Mouse (Mus musculus): Measurements from ENCODE around the gene Ano10.
A peak's percentile ranks its signal among the peaks of the same experiment; 100 is the strongest.
"Not testable (repeated sequence)": the region's sequence is repeated elsewhere in the genome, so short reads cannot be mapped to it uniquely, and the experiment has no call there.

The Ano10 gene

DNA sequence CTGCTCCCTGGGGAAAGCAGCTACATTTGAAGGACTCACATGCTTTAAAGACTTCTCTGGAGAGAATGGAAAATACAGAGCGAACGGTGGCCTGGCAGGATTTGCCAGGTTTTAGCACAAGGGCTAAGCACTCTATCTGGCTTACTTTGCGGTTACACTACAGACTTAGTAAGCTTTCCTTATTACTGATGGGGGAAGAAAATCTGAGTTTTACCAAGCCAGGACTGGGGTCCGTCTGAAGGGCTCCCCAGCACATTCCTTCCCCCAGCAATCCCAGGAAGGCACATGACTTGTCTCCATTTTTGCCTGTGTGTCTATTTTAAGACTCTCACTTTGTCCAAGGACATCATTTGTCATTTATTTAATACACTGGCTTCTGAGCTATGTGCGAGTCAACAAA, 97.2 kb downstream of the Ano10 start:
- DNase-seq (ENCODE audit: low spot score) = no peak

DNA sequence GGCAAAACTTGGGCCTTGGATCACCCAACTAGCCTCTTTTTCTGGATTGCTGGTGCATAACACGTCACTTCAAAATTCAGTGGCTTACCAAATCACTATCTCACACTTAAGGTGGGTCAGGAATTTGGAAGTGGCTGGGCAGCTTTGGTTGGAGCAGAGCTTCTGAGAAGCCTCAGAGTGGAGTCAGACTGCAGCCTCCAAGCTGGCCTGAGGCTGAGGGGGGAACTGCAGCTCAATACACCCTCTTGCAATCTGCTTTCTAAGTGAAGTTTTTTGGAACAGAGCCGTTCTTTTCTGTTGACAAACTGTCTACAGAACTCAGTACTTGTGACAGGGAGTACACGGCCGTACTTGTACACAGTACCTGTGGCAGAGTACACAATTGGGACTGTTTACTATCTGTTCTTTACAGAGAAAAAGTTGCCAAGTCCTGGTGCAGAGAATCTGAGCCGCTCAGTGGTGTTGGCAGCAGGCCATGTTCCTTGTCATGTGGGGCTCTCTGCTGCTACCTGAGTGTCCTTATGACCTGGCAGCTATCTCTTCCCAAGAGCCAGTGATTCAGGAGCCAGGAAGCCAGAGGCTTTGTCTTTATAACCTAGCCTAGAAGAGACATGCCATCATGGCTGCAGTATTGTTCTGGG, 99.1 kb downstream of the Ano10 start:
- DNase-seq (ENCODE audit: low spot score) = peak; percentile 25

DNA sequence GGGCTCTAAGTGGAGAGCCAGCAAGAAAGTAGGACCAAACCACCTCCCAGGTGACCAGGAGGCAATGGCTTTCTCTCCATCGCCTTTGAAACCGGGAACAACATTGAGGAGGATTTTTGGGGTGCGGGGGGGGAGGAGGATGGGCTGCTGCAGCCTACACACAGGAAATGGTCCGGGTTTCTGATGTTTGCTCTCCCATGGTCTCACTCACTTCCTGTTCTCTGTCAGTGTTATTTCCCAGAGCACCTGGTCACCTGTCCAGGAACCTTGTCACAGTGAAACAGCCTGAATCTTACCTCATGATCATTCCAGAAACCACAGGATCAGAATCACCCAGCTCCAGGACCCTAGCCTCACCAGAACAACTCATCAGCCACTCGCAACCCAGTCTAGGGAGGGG, 100.4 kb downstream of the Ano10 start:
- DNase-seq (ENCODE audit: low spot score) = no peak

DNA sequence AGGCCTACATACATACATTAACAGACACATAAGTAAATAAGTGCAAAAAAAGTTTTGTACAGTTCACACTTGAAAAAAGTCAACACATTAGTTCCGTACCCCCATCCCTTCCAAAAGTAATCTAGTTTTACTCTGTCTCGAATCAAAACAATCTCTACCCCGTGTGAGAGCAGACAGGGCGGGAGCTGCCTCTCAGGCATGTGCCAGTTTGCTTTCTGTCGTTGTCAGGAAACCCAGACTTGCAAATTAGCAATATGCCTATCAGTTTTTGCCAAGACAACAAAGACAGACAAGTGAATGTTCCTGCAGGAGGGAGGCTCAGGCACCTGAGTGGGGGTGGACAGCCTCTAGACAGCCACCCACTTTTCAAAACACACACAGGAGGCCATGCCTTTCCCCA, 100.9 kb downstream of the Ano10 start:
- DNase-seq (ENCODE audit: low spot score) = no peak

DNA sequence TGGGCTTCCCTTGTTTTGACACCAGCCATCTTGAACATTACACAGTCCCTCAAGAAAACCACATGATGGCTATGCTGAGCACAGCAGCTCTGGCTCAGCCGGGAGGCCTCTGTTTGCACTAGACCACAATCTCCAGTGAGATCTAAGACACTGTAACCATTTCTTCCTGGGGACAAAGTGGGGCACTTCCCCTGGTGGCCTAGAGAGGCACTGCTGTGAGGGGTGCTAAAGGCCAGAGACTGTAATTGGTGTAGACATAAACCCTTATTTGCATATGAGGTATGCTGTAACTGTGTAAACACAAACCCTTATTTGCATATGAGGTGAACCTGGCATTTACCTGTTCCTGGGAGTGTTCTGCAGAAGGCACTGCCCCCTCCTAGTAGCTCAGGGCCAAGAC, 105.5 kb downstream of the Ano10 start:
- DNase-seq (ENCODE audit: low spot score) = no peak

DNA sequence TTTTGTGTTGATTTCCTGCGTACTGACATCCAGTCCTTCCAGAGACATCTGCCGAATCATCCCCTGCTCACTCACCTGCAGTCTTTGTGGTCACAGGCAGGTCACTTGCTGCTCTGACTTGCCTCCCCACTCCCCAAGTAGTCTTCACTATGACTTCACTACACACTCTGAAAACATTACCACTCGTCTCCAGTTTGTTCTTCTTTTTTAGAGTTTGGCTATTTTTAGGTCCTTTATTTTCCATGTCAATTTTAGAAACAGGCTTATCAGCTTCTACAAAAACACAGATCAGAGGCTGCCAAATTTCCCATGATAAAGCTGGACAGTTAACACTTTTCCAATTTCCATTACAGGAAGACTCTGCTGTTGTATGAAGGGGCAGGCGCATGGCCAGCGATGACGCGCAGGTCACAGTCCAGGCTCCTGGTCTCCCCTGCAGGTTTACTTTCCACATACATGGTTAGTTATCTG, 106.7 kb downstream of the Ano10 start:
- no peak for DNase-seq (ENCODE audit: low spot score)

DNA sequence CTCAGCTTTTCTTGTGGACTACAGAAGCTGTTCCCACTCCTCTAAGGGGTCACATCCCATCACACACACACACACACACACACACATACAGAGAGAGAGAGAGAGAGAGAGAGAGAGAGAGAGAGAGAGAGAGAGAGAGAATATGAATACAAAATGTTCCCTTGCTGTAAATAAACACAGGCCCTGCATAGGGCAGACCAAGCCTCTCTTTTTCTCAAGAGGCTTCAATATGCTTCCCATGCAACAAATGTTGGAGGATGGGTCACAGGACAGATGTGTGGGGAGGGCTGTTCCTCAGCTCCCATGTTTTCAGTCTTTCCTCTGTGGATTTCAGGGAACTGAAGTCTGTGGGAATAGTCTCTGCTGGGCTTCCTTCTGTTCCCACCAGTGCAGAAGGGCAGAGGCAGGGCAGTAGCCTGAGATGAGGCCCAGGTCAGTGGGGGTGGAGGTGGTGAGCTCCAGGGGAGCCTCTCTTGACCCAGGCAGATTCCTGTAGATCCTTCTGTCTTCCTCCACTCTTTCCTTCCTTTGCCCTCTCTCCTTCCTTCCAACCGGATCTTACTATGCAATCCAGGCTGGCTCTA, 107.5 kb downstream of the Ano10 start:
- DNase-seq (ENCODE audit: low spot score) = no peak

DNA sequence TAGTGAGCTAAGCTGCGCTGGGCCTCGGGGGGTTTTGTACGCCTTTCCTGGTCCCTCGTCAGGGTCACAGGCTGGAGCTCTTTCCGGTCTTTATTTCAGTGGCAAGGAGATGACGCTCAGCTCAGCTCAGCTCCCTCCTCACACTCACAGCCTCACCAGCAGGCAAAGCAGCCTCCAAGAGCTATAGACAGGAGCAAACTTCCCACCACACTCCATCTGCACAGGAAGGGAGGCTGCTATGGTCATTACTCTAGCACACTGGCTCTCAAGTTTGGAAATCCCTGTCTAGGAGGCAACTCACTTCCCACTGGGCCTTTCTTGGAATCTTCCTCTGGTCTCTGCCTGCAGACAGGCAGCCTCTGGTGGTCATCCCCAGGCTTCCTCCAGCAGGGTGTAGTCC, 108.3 kb downstream of the Ano10 start:
- no peak for DNase-seq (ENCODE audit: low spot score)

DNA sequence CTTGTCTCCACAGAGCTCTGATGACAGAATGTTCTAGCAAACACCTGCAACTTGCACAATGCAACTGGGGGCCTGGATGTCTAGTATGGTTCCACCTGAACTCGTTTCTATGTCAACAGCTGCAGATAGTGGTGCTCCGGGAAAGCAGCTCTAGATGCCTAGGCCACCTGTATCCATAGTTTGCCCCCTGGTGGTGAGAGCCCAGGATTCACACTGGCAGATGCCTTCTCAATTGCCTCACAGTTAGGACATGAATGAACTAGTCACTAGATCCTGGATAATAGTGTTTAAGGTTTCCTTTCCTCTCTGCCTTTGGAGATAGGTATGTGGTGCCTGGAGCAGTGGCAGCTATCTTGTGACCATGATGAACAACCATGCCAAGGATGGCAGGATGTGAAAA, 109.2 kb downstream of the Ano10 start:
- DNase-seq (ENCODE audit: low spot score) = peak; percentile 42

DNA sequence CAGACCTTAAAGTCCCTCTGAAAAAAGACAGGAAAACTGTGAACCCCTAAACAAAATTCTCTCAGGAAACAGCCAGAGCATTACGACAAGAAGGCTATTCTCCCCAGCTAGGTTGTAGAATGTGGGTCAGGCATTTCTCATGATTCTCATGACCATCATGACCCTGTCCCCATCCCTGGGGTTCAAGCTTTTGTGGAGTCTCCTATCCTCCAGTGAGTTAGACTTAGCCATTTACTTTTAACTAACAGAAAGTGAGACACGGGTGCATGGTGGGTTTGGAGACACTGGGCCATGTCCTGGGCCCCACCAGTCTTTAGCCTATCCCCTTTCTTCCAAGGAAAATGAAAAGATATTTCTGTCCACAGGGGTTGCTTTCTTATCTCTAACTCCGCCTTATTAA, 109.9 kb downstream of the Ano10 start:
- DNase-seq (ENCODE audit: low spot score) = no peak

DNA sequence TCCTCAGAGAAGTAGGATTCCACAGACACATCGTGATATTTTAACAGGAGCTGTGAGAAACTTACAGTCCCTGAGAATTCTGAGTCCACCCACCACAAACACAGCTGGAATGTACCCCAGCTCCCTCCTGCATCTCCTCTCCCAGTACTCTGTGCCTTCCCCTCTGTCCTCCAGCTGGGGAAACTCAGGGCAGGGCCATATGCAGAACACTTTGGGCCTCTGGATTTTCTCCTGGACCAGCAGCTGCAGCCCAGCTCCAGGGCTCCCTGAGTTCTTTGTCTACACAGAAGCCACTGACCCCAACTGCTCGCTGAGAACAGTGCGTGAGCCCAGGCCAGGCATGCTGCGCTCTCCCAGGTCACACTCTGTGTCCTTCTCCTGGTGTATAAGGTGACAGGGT, 111.1 kb downstream of the Ano10 start:
- DNase-seq (ENCODE audit: low spot score) = no peak

DNA sequence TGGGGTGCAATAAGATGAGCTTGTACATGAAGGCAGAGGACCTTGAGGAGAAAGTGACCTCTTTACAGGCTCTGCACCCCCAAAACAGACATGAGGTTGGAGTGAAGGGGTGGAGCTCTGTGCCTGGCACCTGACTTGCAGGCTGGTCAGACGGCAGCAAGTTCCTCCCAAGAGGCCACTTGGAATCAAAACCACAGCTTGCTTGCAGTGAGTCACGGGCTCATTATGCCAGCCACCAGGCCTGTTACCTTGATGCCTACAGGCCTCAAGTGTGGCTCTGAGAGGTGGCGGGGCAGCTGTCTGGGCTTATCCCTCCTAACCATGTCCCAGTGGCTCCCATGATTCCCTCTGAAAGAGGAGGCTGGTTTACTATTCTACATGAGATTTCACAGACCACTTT, 114.1 kb downstream of the Ano10 start:
- no peak for DNase-seq (ENCODE audit: low spot score)

DNA sequence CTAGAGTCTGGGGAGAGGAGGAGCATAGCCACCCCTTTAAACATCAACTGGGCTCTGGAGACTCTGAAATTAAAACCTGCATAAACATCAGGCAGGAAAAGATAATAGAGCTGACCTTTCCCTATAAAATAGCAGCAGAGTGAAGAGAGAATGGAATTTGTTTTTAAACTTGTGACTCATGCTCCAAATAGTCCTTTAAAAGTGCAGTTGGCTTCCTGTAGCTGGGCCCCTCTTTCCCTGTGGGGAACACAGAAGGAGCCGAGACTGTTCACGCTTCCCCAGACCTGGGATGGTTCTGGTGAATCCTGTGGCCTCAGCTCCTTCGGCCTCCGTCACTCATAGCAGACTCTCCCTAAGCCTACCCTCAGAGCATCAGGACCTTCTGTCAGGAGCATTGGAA, 115.8 kb downstream of the Ano10 start:
- no peak for DNase-seq (ENCODE audit: low spot score)

DNA sequence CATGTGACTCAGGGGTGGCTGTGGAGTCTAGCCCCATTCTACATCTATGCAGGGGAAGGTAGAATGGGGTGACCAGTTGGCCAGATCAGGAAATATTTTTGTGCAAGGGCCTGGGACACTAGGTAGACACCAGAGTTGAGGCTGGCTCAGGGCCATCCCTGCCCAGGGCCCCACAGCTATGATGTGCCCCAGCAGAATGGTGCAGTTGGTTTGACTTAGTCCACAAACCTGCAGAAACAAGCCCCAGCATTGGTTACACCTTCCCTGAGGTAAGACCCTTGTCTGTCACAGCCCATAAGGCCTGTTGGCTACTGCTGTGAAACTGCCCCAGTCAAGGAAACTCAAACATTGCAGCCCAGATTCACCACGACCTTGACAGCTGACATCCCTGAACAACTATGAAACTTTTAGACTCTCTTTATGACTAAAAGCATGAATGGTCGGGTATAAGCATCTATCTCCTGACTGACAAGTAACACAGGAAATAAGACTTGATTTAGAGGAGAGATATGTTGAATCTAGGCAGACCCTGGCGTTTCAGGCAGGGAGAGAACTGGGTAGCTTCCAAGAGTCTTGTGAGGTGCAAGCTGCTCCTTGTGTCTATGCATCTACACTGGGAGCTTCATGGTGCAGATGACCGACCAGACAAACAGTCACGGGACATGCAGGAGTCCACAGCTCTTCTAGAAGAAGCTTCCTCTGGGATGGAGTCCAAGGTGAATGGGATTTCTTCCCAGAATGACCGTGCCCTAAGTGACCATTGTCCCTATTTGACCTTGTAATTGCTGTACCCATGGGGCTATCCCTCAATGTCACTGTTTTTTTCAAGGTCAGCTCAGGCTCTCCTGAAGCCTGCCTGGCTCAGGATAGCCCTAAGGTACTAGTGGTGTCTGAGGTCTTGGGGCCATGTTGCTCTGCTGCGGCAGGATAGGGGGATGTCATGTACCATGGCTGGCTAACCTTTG, 116.7 kb downstream of the Ano10 start:
- no peak for DNase-seq (ENCODE audit: low spot score)

DNA sequence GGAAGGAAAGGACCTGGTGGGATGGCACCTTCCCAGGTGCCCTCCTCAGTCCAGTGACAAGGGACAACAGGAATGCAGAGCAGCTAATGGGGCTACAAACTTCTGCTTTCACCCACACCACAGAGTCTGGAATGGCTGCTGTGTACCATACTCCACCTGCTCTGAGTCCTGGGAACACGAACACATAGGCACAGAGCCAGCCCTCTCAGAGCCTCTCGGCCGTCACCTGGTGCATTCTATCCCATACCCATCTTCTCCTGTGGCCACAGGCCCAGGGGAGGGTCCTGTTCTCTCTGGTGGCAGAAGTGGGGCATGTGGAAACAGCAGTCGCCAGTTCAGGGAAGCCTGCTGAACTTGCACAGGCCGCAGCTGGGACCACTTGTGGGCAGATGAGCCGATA, 119.5 kb downstream of the Ano10 start:
- DNase-seq (ENCODE audit: low spot score) = no peak

DNA sequence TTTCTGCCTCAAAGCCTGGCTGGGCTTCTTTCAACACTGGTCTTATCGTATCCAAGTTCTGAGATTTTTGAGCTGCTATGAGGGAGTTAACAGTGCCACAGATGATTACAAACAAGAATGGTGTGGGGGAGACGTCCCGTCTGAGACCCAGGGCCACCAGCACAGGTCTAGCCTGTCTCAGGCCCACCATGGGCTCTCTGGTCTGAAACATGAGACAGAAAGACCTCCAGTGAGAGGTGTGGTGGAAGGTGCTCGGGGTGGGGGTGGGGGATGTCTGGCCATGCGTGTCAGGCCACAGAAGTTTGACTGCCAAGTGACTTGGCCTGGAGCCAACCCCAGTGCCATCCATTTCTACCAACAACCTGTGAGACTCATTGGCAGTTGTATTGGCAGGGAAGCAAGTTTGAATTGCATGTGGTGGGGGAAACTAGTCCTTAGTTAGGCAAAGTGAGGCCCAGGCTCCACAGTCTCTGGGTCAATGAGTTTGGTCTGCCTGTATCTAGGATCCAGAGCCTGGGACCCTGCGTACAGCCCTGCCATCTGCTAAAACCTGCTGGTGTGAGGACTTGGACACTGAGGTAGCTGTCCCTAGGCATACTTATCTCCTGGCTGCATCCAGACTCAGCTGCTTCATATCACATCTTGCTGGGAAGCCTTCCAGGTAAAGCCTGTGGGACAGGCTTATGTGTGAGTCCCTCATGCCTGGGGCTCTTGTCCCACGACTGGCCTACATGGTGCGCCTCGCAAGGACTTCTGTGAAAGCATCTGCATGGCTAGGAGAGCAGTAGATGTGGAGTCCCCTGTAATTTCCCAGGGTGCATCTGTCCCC, 120.6 kb downstream of the Ano10 start:
- no peak for DNase-seq (ENCODE audit: low spot score)

DNA sequence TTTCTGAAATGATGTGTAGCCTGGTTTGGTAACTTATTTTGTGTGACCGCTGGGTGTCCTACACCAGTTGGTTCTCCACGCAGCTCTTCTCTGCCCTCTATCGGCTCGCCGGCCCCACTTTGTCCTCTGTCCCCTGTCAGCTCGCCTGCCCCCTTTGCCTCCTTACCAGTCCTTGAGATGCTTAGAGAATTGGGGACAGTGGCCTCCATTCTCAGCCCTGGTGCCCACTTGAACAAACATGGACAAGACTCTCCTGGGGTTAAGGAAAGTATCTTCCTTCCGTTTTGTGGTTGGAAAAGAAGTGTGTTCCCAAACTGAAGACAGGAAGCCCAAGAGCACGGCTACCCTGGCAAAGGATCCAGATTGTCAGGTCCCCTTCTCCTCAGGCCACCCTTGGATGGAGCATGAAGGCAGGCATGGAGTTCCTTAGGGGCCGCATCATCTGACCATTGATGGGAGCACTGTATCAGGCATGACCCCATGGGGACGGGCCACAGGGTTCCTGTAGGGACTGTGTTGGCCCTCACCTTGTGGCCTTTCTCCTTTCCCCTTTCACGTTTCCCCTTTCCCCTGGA, 121.5 kb downstream of the Ano10 start:
- no peak for DNase-seq (ENCODE audit: low spot score)

DNA sequence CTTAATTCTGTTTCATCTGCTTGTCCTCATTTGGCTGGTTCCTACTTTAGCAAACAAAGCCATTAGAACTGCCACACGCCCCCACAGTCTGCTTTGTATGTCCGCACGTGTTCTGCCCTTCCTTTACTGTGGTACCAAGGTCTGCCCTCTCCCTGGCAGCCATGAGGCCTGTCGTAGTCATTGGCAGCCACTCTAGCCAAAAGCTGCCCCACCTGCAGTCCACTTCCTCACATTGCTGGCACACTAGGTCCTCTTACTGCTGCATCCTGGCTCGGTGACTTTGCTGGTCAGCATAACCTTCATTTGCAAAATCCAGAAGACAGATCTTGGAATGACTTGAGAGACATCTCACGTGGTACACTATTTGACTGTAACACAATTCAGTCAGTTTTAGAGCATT, 124.3 kb downstream of the Ano10 start:
- DNase-seq (ENCODE audit: low spot score) = no peak

DNA sequence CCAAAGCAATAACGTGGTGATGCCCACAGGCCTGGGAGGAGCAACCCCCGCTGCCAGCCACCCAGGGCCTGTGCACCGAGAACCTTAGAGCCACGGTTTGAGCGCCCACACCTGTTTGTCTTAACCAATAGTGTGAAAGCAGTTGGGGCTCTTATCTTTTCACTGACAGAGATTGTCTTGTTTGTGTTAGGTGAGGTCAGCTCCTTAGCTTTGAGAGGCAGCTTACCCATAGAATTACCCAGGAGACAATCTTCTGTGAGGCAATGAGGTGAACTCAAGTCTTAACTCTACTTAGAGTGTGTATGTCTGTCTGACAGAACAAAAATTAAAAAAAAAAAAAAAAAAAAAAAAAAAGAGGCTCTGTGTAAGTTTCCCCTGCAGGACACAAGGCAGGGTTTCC, 126.5 kb downstream of the Ano10 start:
- not testable (repeated sequence) for DNase-seq (ENCODE audit: low spot score)

DNA sequence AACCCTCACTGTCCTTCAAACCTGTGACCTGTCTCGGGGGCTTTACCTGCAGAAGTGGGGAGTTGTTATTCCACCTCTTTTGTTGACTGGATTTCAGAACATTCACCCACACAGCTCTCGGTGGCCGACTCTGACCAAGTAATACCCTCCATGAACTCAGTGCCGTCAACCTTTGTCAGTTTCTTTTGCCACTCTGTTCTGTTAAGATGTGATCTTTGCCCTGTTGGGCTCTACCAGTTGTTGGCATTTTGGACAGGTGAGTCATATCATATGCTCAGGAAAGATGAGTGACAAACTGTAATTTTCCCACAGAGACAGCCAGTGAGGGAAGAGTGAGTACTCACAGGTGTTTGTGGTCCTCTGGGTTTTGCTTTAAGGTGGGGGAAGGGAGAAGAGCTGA, 129.7 kb downstream of the Ano10 start:
- no peak for DNase-seq (ENCODE audit: low spot score)

DNA sequence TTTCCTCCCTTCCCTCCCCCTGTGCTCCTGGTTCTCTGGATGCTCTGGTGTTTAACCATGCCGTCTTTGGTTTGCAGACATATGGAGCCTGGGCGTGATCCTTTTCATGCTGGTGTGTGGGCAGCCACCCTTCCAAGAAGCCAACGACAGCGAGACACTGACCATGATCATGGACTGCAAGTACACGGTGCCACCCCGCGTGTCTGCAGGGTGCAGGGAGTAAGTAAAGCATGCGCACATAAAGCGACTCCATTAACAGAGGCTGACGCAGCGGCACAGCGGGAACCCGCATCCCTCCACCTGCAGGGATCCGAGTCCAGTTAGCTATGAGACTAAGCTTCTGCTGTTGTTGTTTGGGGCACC, 137.2 kb downstream of the Ano10 start:
- no peak for DNase-seq (ENCODE audit: low spot score)
